Comparison of ENCODE assay signal across 9 mouse cellular contexts in the genomic region with DNA sequence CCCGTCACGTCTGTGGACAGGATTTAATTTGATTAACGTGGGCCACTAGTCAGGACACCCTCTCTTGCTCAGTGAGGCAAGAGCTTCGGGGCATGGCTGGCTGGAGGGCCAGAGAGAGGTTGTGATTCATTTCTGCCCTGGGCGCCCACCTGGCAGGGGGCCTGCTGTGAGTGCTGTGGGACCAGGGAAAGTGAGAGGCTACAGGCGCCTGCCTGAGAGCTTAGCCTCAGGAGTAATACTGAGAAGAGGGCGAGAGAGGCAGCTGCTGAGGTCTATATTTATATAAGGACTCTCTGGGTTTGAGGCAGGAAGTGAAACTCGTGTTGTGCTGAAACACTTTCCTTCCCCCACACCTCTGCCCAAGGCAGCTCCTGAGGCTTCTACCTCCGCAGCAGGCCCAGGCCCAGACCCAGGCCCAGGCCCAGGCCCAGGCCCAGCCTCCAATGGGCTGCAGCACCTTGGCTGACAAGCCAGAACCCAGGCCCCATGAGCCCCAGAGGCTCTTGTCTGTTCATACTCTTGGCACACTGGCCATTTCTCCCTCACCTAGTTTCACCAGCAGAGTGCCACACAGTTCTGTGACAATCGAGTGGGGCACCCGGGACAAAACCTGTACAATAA.
A peak's percentile ranks its signal among the peaks of the same experiment; 100 is the strongest.
DNase-seq lines count a peak whose midpoint lies in the region; ATAC-seq and TF ChIP-seq lines count a peak whose summit lies in the region.
"Had no signal": no experiment of that assay in that cellular context is flagged by ENCODE, and none has a peak within 500 bp of the region (broad histone marks: within the 10 kb centered on the region; RNA-seq: fewer than 3 reads in every experiment).

No protein-coding gene starts in this region.

- H3K27me3 ChIP-seq in forebrain, embryonic 10.5 days (ENCODE audit: poor library complexity, severe bottlenecking): no peaks in the 10 kb centered on the region
- no peaks in the 10 kb centered on the region for H3K27me3 ChIP-seq in forebrain, embryonic 12.5 days
- no peaks in the 10 kb centered on the region for H3K27me3 ChIP-seq in heart, embryonic 16.5 days (ENCODE audit: control insufficient read depth, insufficient read depth, low read length)
- no peaks in the 10 kb centered on the region for H3K27me3 ChIP-seq in myocyte (ENCODE audit: control insufficient read depth, insufficient read depth, insufficient read length)

- no peak for ATAC-seq in forebrain, embryonic 12.5 days (ENCODE audit: low FRiP score)
- peak; percentile 65; the same call in 1 of the 2 replicates for ATAC-seq in heart, embryonic 16.5 days (replicated peaks; ENCODE audit: extremely low read depth, insufficient read depth, low FRiP score)
- ATAC-seq in megakaryocyte-erythroid progenitor cell, adult 5-6 weeks (replicated peaks; ENCODE audit: low FRiP score, low TSS enrichment, poor library complexity, severe bottlenecking): no peak

- H3K9ac ChIP-seq in forebrain, embryonic 12.5 days: no peak overlapping the region
- peak overlapping the region; percentile 30; the same call in 1 of the 2 replicates for H3K9ac ChIP-seq in heart, embryonic 16.5 days (ENCODE audit: low read length)

- WGBS in forebrain, embryonic 10.5 days: 66% methylated on average over 11 of the region's 11 CpGs
- WGBS in forebrain, embryonic 12.5 days: 73% methylated on average over 11 of the region's 11 CpGs
- WGBS in heart, embryonic 16.5 days: 47% methylated on average over 11 of the region's 11 CpGs

- no peaks in the 10 kb centered on the region for H3K79me2 ChIP-seq in myocyte (ENCODE audit: control insufficient read depth, insufficient read depth)

- H3K4me1 ChIP-seq in forebrain, embryonic 10.5 days: peaks cover 7% of the 10 kb centered on the region
- no peaks in the 10 kb centered on the region for H3K4me1 ChIP-seq in forebrain, embryonic 12.5 days
- H3K4me1 ChIP-seq in heart, embryonic 16.5 days (ENCODE audit: control insufficient read depth, insufficient read depth, low read length): peaks cover 3% of the 10 kb centered on the region; the same call in 1 of the 2 replicates

- H3ac ChIP-seq in myocyte (ENCODE audit: control insufficient read depth, insufficient read length): no peak overlapping the region

- DNase-seq in forebrain, embryonic 10.5 days (ENCODE audit: extremely low spot score, low spot score): no peak
- peak; percentile 68 to 70 for DNase-seq in B cell, adult 2 months
- DNase-seq in yolk sac, embryonic 10.5 days (ENCODE audit: low spot score): peak; percentile 25
- DNase-seq in frontal cortex, postnatal 25 days (ENCODE audit: low spot score in 2 of 2): no peak

- no peak overlapping the region for H3K4me3 ChIP-seq in forebrain, embryonic 10.5 days
- H3K4me3 ChIP-seq in forebrain, embryonic 12.5 days (replicated peaks): no peak overlapping the region
- H3K4me3 ChIP-seq in heart, embryonic 16.5 days (ENCODE audit: low read length): no peak overlapping the region
- no peak overlapping the region for H3K4me3 ChIP-seq in myocyte
- H3K4me3 ChIP-seq: erythroblast, embryonic 14.5 days had no signal

- H3K4me2 ChIP-seq in forebrain, embryonic 12.5 days: no peak overlapping the region
- H3K4me2 ChIP-seq in heart, embryonic 16.5 days (ENCODE audit: low read depth, low read length): no peak overlapping the region
- no peak overlapping the region for H3K4me2 ChIP-seq in myocyte (ENCODE audit: low read depth)

- no peaks in the 10 kb centered on the region for H3K36me3 ChIP-seq in forebrain, embryonic 10.5 days (replicated peaks)
- H3K36me3 ChIP-seq in forebrain, embryonic 12.5 days (replicated peaks): no peaks in the 10 kb centered on the region
- H3K36me3 ChIP-seq in heart, embryonic 16.5 days (ENCODE audit: control insufficient read depth, insufficient read depth): no peaks in the 10 kb centered on the region
- no peaks in the 10 kb centered on the region for H3K36me3 ChIP-seq in myocyte (ENCODE audit: control insufficient read depth, insufficient read depth)

- H3K27ac ChIP-seq in forebrain, embryonic 10.5 days: peak overlapping the region; percentile 32; the same call in 1 of the 2 replicates
- H3K27ac ChIP-seq in forebrain, embryonic 12.5 days: no peak overlapping the region
- H3K27ac ChIP-seq in heart, embryonic 16.5 days (ENCODE audit: low read length): no peak overlapping the region; the same call in 1 of the 2 replicates

- no peak for TF ChIP-seq POLR2A in myocyte (IDR thresholded peaks at IDR 0.05; ENCODE audit: insufficient read length, low read depth)

- H3K9me3 ChIP-seq in forebrain, embryonic 10.5 days: no peaks in the 10 kb centered on the region
- no peaks in the 10 kb centered on the region for H3K9me3 ChIP-seq in forebrain, embryonic 12.5 days
- no peaks in the 10 kb centered on the region for H3K9me3 ChIP-seq in heart, embryonic 16.5 days (replicated peaks; ENCODE audit: control insufficient read depth, low read length)

TF ChIP-seq in myocyte, 11 proteins besides CTCF, POLR2A, EP300 and RAD21:
- TF ChIP-seq MYOD1 (IDR thresholded peaks at IDR 0.05; ENCODE audit: control insufficient read depth in 1 of 3, insufficient read length in 2 of 3, low read depth in 2 of 3) (peak in 2 of 3 experiments; percentile 5 to 50), MYOG (IDR thresholded peaks at IDR 0.05; ENCODE audit: control insufficient read depth in 1 of 3, insufficient read depth in 1 of 3, insufficient read length in 2 of 3, low read depth in 2 of 3) (peak in 2 of 3 experiments; percentile 13 to 55), POLR2AphosphoS2 (IDR thresholded peaks at IDR 0.05; ENCODE audit: insufficient read length, low read depth) (no peak), E2F4 (IDR thresholded peaks at IDR 0.05; ENCODE audit: insufficient read depth) (no peak)

Comparison
In these comparisons a context has a peak if more than half of its experiments do, and no peak if none do; other contexts are left out.
1. DNase-seq: peak in B cell, adult 2 months (2 of 2) and yolk sac, embryonic 10.5 days (single experiment); none in forebrain, embryonic 10.5 days (single experiment) and frontal cortex, postnatal 25 days (0 of 2).